12 mouse cellular contexts compared by ENCODE assay signal in the genomic region with DNA sequence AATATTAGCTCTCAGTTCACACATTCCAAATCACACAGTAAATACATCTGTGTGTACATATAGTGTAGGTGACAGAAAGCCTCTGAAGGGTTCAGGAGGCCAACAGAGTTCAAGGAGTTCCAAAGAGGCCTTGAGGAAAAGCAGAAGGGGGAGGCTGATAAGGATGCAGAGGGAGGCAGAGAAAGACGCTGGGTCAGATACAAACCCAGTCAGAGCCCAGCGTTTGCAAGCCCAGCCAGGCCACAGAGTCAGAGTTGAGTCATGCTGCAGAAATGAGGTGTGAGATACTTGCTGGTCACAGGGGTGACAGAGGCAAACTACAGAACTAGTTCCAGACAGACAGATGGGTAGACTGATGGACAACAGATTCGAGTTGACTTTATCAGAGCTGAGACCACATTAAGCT.
DNase-seq lines count a peak whose midpoint lies in the region; ATAC-seq and TF ChIP-seq lines count a peak whose summit lies in the region.
"Had no signal": no experiment of that assay in that cellular context is flagged by ENCODE, and none has a peak within 500 bp of the region (broad histone marks: within the 10 kb centered on the region; RNA-seq: fewer than 3 reads in every experiment).

No protein-coding gene starts in this region.

- H3K4me2 ChIP-seq in heart, embryonic 12.5 days = peak overlapping the region; percentile 6; the same call in 1 of the 2 replicates
- no peak overlapping the region for H3K4me2 ChIP-seq in liver, embryonic 15.5 days
- H3K4me2 ChIP-seq in midbrain, postnatal 0 days (ENCODE audit: low read depth, low read length, poor library complexity, severe bottlenecking) = no peak overlapping the region
- H3K4me2 ChIP-seq: midbrain, embryonic 15.5 days had no signal

- peaks cover 48% of the 10 kb centered on the region for H3K4me1 ChIP-seq in heart, embryonic 12.5 days (replicated peaks)
- H3K4me1 ChIP-seq in liver, embryonic 15.5 days (replicated peaks) = peaks cover 34% of the 10 kb centered on the region
- H3K4me1 ChIP-seq in kidney, adult 2 months (ENCODE audit: control insufficient read depth, insufficient read depth, low read length) = no peaks in the 10 kb centered on the region
- H3K4me1 ChIP-seq in midbrain, postnatal 0 days (ENCODE audit: insufficient read depth, low read length) = no peaks in the 10 kb centered on the region
- H3K4me1 ChIP-seq: midbrain, embryonic 15.5 days had no signal

- TF ChIP-seq POLR2A in kidney, adult 2 months (IDR thresholded peaks at IDR 0.05; ENCODE audit: low read depth, low read length) = no peak

- WGBS in heart, embryonic 12.5 days = 5% methylated on average over 3 of the region's 3 CpGs
- 18% methylated on average over 3 of the region's 3 CpGs for WGBS in liver, embryonic 15.5 days (ENCODE audit: insufficient replicate concordance)
- WGBS in kidney, adult 2 months = 54% methylated on average over 3 of the region's 3 CpGs
- 76% methylated on average over 3 of the region's 3 CpGs for WGBS in midbrain, postnatal 0 days

- peak; percentile 21 to 64 for DNase-seq in urinary bladder, adult 18-20 months (ENCODE audit: low spot score in 2 of 2)
- DNase-seq in urinary bladder, postnatal 25 days (ENCODE audit: low spot score) = no peak
- DNase-seq in yolk sac, embryonic 10.5 days (ENCODE audit: low spot score) = peak; percentile 57
- DNase-seq in neural tube, embryonic 10.5 days (ENCODE audit: extremely low spot score, low spot score) = no peak
- no peak for DNase-seq in kidney, adult 2 months
- no peak for DNase-seq in midbrain, postnatal 0 days (ENCODE audit: low spot score)
- DNase-seq: cerebellum, postnatal 10 days; layer of hippocampus, adult 9-11 months; right cerebral cortex, postnatal 14 days had no signal

- peak overlapping the region; percentile 93 for H3K27ac ChIP-seq in heart, embryonic 12.5 days (ENCODE audit: poor library complexity, severe bottlenecking)
- H3K27ac ChIP-seq in liver, embryonic 15.5 days (replicated peaks) = peak overlapping the region; percentile 70
- no peak overlapping the region for H3K27ac ChIP-seq in kidney, adult 2 months (ENCODE audit: insufficient read depth, low read depth, low read length)
- H3K27ac ChIP-seq in midbrain, postnatal 0 days (ENCODE audit: low read depth, low read length) = no peak overlapping the region
- H3K27ac ChIP-seq: midbrain, embryonic 15.5 days had no signal

- no peaks in the 10 kb centered on the region for H3K9me3 ChIP-seq in heart, embryonic 12.5 days (replicated peaks)
- H3K9me3 ChIP-seq in liver, embryonic 15.5 days (replicated peaks) = no peaks in the 10 kb centered on the region
- H3K9me3 ChIP-seq in midbrain, postnatal 0 days (ENCODE audit: low read length) = no peaks in the 10 kb centered on the region
- H3K9me3 ChIP-seq: midbrain, embryonic 15.5 days had no signal

- no peaks in the 10 kb centered on the region for H3K36me3 ChIP-seq in heart, embryonic 12.5 days
- no peaks in the 10 kb centered on the region for H3K36me3 ChIP-seq in liver, embryonic 15.5 days (replicated peaks)
- H3K36me3 ChIP-seq in kidney, adult 2 months (ENCODE audit: control insufficient read depth, insufficient read depth, low read length) = no peaks in the 10 kb centered on the region
- H3K36me3 ChIP-seq in midbrain, postnatal 0 days (ENCODE audit: insufficient read depth, low read length) = no peaks in the 10 kb centered on the region
- H3K36me3 ChIP-seq: midbrain, embryonic 15.5 days had no signal

- H3K27me3 ChIP-seq in heart, embryonic 12.5 days (replicated peaks) = no peaks in the 10 kb centered on the region
- no peaks in the 10 kb centered on the region for H3K27me3 ChIP-seq in liver, embryonic 15.5 days
- no peaks in the 10 kb centered on the region for H3K27me3 ChIP-seq in kidney, adult 2 months (replicated peaks; ENCODE audit: control insufficient read depth, insufficient read depth, low read length)
- H3K27me3 ChIP-seq in midbrain, postnatal 0 days (ENCODE audit: insufficient read depth, low read length) = no peaks in the 10 kb centered on the region
- H3K27me3 ChIP-seq: midbrain, embryonic 15.5 days had no signal

- H3K9ac ChIP-seq in heart, embryonic 12.5 days = no peak overlapping the region
- H3K9ac ChIP-seq in liver, embryonic 15.5 days = no peak overlapping the region
- no peak overlapping the region for H3K9ac ChIP-seq in midbrain, postnatal 0 days (replicated peaks; ENCODE audit: low read length, poor library complexity, severe bottlenecking)
- H3K9ac ChIP-seq: midbrain, embryonic 15.5 days had no signal

- ATAC-seq in heart, embryonic 12.5 days (ENCODE audit: insufficient number of reproducible peaks, low FRiP score) = peak; percentile 78
- ATAC-seq in liver, embryonic 15.5 days (ENCODE audit: insufficient read depth) = peak; percentile 70
- no peak for ATAC-seq in midbrain, postnatal 0 days (ENCODE audit: low FRiP score)
- ATAC-seq: midbrain, embryonic 15.5 days had no signal

- no peak for TF ChIP-seq CTCF in kidney, adult 2 months (conservative IDR thresholded peaks at IDR 0.05; ENCODE audit: insufficient read depth, insufficient read length, low read depth, low read length)
- no peak for TF ChIP-seq CTCF in midbrain, postnatal 0 days (IDR thresholded peaks at IDR 0.05)

- H3K4me3 ChIP-seq in heart, embryonic 12.5 days = no peak overlapping the region
- no peak overlapping the region for H3K4me3 ChIP-seq in liver, embryonic 15.5 days (replicated peaks)
- H3K4me3 ChIP-seq in kidney, adult 2 months (ENCODE audit: insufficient read depth, low read depth, low read length) = no peak overlapping the region
- no peak overlapping the region for H3K4me3 ChIP-seq in midbrain, postnatal 0 days (ENCODE audit: low read depth, low read length)
- H3K4me3 ChIP-seq: midbrain, embryonic 15.5 days had no signal

Comparison
In these comparisons a context has a peak if more than half of its experiments do, and no peak if none do; other contexts are left out.
1. DNase-seq: peak in urinary bladder, adult 18-20 months (2 of 2) and yolk sac, embryonic 10.5 days (single experiment); none in urinary bladder, postnatal 25 days (single experiment), neural tube, embryonic 10.5 days (single experiment), kidney, adult 2 months (single experiment) and midbrain, postnatal 0 days (single experiment).
2. H3K27ac ChIP-seq: peak in heart, embryonic 12.5 days (single experiment) and liver, embryonic 15.5 days (single experiment); none in kidney, adult 2 months (single experiment) and midbrain, postnatal 0 days (single experiment).